Mouse (Mus musculus): ENCODE results near the gene Agbl3. TPM values are rescaled to one million over a fixed set of nuclear protein-coding genes. Genes with fewer than 3 reads are reported as not detected.

The Agbl3 gene
- polyA plus RNA-seq, 1 experiment = 2.9 TPM

GRCm38 (mm10) chr6:34906661-34907060 is 126.4 kb downstream of the Agbl3 start:
- Histone ChIP-seq H3K27me3 (ENCODE audit: control insufficient read depth, insufficient read depth, low read length, poor library complexity, severe bottlenecking) (no peaks in the 10 kb centered on the region), H3K4me1 (ENCODE audit: control insufficient read depth, insufficient read depth, low read length) (peaks cover 2% of the 10 kb centered on the region), H3K36me3 (ENCODE audit: control insufficient read depth, insufficient read depth, low read length, poor library complexity, severe bottlenecking) (peaks cover 23% of the 10 kb centered on the region), H3K9ac (ENCODE audit: low read depth, poor library complexity, severe bottlenecking) (no peak overlapping the region), H3K9me3 (replicated peaks; ENCODE audit: control insufficient read depth, insufficient read depth, low read length, poor library complexity, severe bottlenecking) (no peaks in the 10 kb centered on the region), H3K4me3 (ENCODE audit: low read depth, low read length) (no peak overlapping the region), H3K27ac (ENCODE audit: insufficient read depth, low read length) (no peak overlapping the region)
- TF ChIP-seq CTCF (IDR thresholded peaks at IDR 0.05; ENCODE audit: low read depth, low read length) (no peak), POLR2A (IDR thresholded peaks at IDR 0.05; ENCODE audit: insufficient read depth, low read length) (no peak), EP300 (IDR thresholded peaks at IDR 0.05; ENCODE audit: insufficient read depth, low read depth, low read length) (no peak)

DNA sequence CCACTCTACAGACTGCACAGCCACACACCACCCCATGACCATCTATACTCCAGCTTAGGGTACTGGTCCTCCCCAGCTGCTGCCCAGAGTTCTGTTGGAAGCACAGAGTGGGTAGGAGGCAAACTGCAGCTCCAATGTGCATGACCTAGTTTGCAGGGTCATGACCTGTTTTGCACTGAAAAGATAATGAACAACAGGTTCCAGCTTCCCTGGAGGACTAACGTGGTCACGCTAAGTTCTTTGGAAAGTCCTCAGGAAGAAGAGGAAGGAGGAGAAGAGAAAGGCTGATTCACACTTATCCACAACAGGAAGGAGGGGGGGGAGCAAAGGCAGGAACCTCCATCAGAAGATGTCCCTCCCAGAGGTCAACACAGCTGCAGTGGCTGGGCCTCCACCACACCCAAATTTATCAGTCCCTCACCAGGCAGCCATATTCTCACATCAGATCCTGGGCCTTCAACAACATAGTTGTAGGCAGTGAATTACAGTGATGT is 126.9 kb downstream of the Agbl3 start:
- no peak overlapping the region for H3K4me3 ChIP-seq (ENCODE audit: low read depth, low read length)
- peaks cover 2% of the 10 kb centered on the region for H3K4me1 ChIP-seq (ENCODE audit: control insufficient read depth, insufficient read depth, low read length)
- no peaks in the 10 kb centered on the region for H3K9me3 ChIP-seq (replicated peaks; ENCODE audit: control insufficient read depth, insufficient read depth, low read length, poor library complexity, severe bottlenecking)
- H3K27me3 ChIP-seq (ENCODE audit: control insufficient read depth, insufficient read depth, low read length, poor library complexity, severe bottlenecking) = no peaks in the 10 kb centered on the region
- H3K9ac ChIP-seq (ENCODE audit: low read depth, poor library complexity, severe bottlenecking) = no peak overlapping the region
- H3K27ac ChIP-seq (ENCODE audit: insufficient read depth, low read length) = no peak overlapping the region
- TF ChIP-seq CTCF (IDR thresholded peaks at IDR 0.05; ENCODE audit: low read depth, low read length) (no peak), EP300 (IDR thresholded peaks at IDR 0.05; ENCODE audit: insufficient read depth, low read depth, low read length) (no peak), POLR2A (IDR thresholded peaks at IDR 0.05; ENCODE audit: insufficient read depth, low read length) (no peak)
- peaks cover 23% of the 10 kb centered on the region for H3K36me3 ChIP-seq (ENCODE audit: control insufficient read depth, insufficient read depth, low read length, poor library complexity, severe bottlenecking)

DNA sequence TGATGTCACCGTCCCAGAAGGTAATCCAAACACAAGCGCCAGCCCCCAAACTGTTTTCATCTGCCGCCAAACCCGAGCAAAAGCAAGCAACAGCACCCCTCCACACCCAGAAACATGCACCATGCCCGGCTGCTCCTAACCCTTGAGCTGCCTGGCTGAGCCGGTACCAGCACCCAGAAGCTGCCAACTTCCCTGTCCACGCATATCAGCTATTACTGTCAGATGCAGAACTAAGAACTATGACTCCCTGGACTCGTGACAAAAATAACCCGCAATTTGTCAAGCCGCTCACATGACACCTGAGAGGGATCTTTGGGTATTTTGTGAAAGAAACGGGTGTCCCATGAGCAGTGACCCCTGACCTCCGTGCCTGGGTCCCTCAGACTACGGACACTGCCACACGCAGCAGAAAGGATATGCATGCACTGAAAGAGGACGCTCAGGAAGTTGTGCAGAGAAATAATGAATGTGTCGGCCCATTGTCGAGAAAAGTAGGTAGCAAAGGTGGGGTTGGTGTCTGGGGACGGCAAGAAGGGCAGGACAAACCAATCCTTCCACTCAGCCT is 127.5 kb downstream of the Agbl3 start:
- no peak overlapping the region for H3K9ac ChIP-seq (ENCODE audit: low read depth, poor library complexity, severe bottlenecking)
- TF ChIP-seq POLR2A (IDR thresholded peaks at IDR 0.05; ENCODE audit: insufficient read depth, low read length) = no peak
- no peak for TF ChIP-seq CTCF (IDR thresholded peaks at IDR 0.05; ENCODE audit: low read depth, low read length)
- no peak for TF ChIP-seq EP300 (IDR thresholded peaks at IDR 0.05; ENCODE audit: insufficient read depth, low read depth, low read length)
- H3K4me1 ChIP-seq (ENCODE audit: control insufficient read depth, insufficient read depth, low read length) = peaks cover 2% of the 10 kb centered on the region
- H3K27ac ChIP-seq (ENCODE audit: insufficient read depth, low read length) = no peak overlapping the region
- H3K9me3 ChIP-seq (replicated peaks; ENCODE audit: control insufficient read depth, insufficient read depth, low read length, poor library complexity, severe bottlenecking) = no peaks in the 10 kb centered on the region
- H3K36me3 ChIP-seq (ENCODE audit: control insufficient read depth, insufficient read depth, low read length, poor library complexity, severe bottlenecking) = peaks cover 23% of the 10 kb centered on the region
- no peak overlapping the region for H3K4me3 ChIP-seq (ENCODE audit: low read depth, low read length)
- no peaks in the 10 kb centered on the region for H3K27me3 ChIP-seq (ENCODE audit: control insufficient read depth, insufficient read depth, low read length, poor library complexity, severe bottlenecking)

Other genes starting within 250 kb of the Agbl3 start
- 392 and 403 TPM in 2 replicates for gene Cald1, start 181.9 kb upstream of the Agbl3 start, polyA plus RNA-seq (2011; ENCODE audit: insufficient read depth, insufficient read length, low read depth, missing spikeins)
- gene Tmem140, start 82.7 kb downstream of the Agbl3 start, polyA plus RNA-seq (2011; ENCODE audit: insufficient read depth, insufficient read length, low read depth, missing spikeins) = 3.0 and 5.4 TPM in 2 replicates
- 9.7 and 10.2 TPM in 2 replicates for gene Cyren, start 97.6 kb downstream of the Agbl3 start, polyA plus RNA-seq (2011; ENCODE audit: insufficient read depth, insufficient read length, low read depth, missing spikeins)
- 29.9 and 32.8 TPM in 2 replicates for gene Wdr91, start 130.4 kb downstream of the Agbl3 start, polyA plus RNA-seq (2011; ENCODE audit: insufficient read depth, insufficient read length, low read depth, missing spikeins)
- gene Stra8, start 139.7 kb downstream of the Agbl3 start, polyA plus RNA-seq (2011; ENCODE audit: insufficient read depth, insufficient read length, low read depth, missing spikeins) = 0.69 and 0.94 TPM in 2 replicates
- gene Slc23a4, start 208.0 kb downstream of the Agbl3 start, polyA plus RNA-seq (2011; ENCODE audit: insufficient read depth, insufficient read length, low read depth, missing spikeins) = 1.3 and 2.4 TPM in 2 replicates

Measured in ES-Bruce4 (cell line).